Mouse (Mus musculus) lung, embryonic 15.5 days (tissue): ENCODE results near the gene Slc7a5. TPM values are rescaled to one million over a fixed set of nuclear protein-coding genes. Genes with fewer than 3 reads are reported as not detected.

Experiments used
- ATAC-seq: fragments of 200-750 bp; cut with Nextera tagmentation; 2 replicates; pipeline ENCODE4 v1.8.0; 2017; ENCODE audit warnings: moderate number of reproducible peaks, borderline replicate concordance; ENCODE audit not compliant: low FRiP score, low TSS enrichment; ENCODE audit errors: extremely low read depth
- H3K27ac ChIP-seq: fragments of 300-500 bp; sonication (generic); 2 replicates; pipeline ENCODE4 v1.5.1; 2015; ENCODE audit warnings: moderate library complexity, mild to moderate bottlenecking, inconsistent platforms
- H3K27me3 ChIP-seq: fragments of 300-500 bp; sonication (generic); 2 replicates; pipeline ENCODE4 v1.6.1; 2015; ENCODE audit warnings: inconsistent platforms
- H3K36me3 ChIP-seq: fragments of 300-500 bp; sonication (generic); 2 replicates; pipeline ENCODE4 v1.6.1; 2015; ENCODE audit warnings: inconsistent platforms
- H3K4me1 ChIP-seq: fragments of 300-500 bp; sonication (generic); 2 replicates; pipeline ENCODE4 v1.6.1; 2015; ENCODE audit warnings: inconsistent platforms
- H3K4me2 ChIP-seq: fragments of 300-500 bp; sonication (generic); 2 replicates; pipeline ENCODE4 v1.6.1; 2015; ENCODE audit warnings: inconsistent platforms, mild to moderate bottlenecking, moderate library complexity
- H3K4me3 ChIP-seq: fragments of 300-500 bp; sonication (generic); 2 replicates; pipeline ENCODE4 v1.5.1; 2015; ENCODE audit warnings: mild to moderate bottlenecking, inconsistent platforms
- H3K9ac ChIP-seq: fragments of 300-500 bp; sonication (generic); 2 replicates; pipeline ENCODE4 v1.6.1; 2015; ENCODE audit warnings: inconsistent platforms
- H3K9me3 ChIP-seq: fragments of 300-500 bp; sonication (generic); 2 replicates; pipeline ENCODE4 v1.6.1; 2016; ENCODE audit warnings: inconsistent platforms
- WGBS: fragments of 180-500 bp; shearing (Covaris S2); methylation state at CpG from one replicate; pipeline ENCODE4 v1.1.7; 2015; 5-methylcytosine and 5-hydroxymethylcytosine counted together
- polyA plus RNA-seq: library from polyadenylated mRNA; unstranded; fragments of >200 nt; fragmentation: Nextera tagmentation; extraction: Ambion mirVana; gene quantifications from 2 replicates; pipeline ENCODE4 v1.2.1, GENCODE M21; 2015

Slc7a5 gene
- polyA plus RNA-seq, 1 experiment from 2014 or later: 14.8 TPM

GRCm38 (mm10) chr8:121853586-121853985, 53.9 kb downstream of the Slc7a5 start:
- ATAC-seq: no peak
- Histone ChIP-seq H3K27ac (no peak overlapping the region), H3K27me3 (peaks cover 3% of the 10 kb centered on the region; the same call in 1 of the 2 replicates), H3K4me1 (peaks cover 21% of the 10 kb centered on the region), H3K36me3 (no peaks in the 10 kb centered on the region), H3K9ac (no peak overlapping the region), H3K4me3 (no peak overlapping the region), H3K4me2 (no peak overlapping the region), H3K9me3 (no peaks in the 10 kb centered on the region)
- 77% methylated on average over 2 of the region's 2 CpGs for WGBS

- Histone ChIP-seq H3K4me3 (no peak overlapping the region), H3K27me3 (peaks cover 9% of the 10 kb centered on the region; the same call in 1 of the 2 replicates), H3K4me2 (no peak overlapping the region), H3K9ac (no peak overlapping the region), H3K9me3 (no peaks in the 10 kb centered on the region), H3K36me3 (no peaks in the 10 kb centered on the region), H3K27ac (no peak overlapping the region), H3K4me1 (peaks cover 21% of the 10 kb centered on the region)
- no peak for ATAC-seq
- 12% methylated on average over 7 of the region's 7 CpGs for WGBS
Observed at GRCm38 (mm10) chr8:121852464-121852863, 55.0 kb downstream of the Slc7a5 start.

- Histone ChIP-seq H3K27ac (no peak overlapping the region), H3K9ac (0 out of 2 replicates have a peak overlapping the region, but pooled peaks have one; percentile 8), H3K36me3 (no peaks in the 10 kb centered on the region), H3K27me3 (peaks cover 9% of the 10 kb centered on the region; the same call in 1 of the 2 replicates), H3K4me2 (no peak overlapping the region; the same call in 1 of the 2 replicates), H3K9me3 (no peaks in the 10 kb centered on the region), H3K4me1 (peaks cover 21% of the 10 kb centered on the region), H3K4me3 (no peak overlapping the region)
- 32% methylated on average over 7 of the region's 7 CpGs for WGBS
- no peak for ATAC-seq
Observed at GRCm38 (mm10) chr8:121851716-121852115, 55.8 kb downstream of the Slc7a5 start.

GRCm38 (mm10) chr8:121850821-121851470, 56.5 kb downstream of the Slc7a5 start:
- Histone ChIP-seq H3K4me3 (peak overlapping the region; percentile 23), H3K27ac (no peak overlapping the region), H3K9me3 (no peaks in the 10 kb centered on the region), H3K9ac (peak overlapping the region; percentile 36), H3K4me1 (peaks cover 21% of the 10 kb centered on the region), H3K4me2 (peak overlapping the region; percentile 56), H3K36me3 (no peaks in the 10 kb centered on the region), H3K27me3 (peaks cover 9% of the 10 kb centered on the region; the same call in 1 of the 2 replicates)
- peak; percentile 86 for ATAC-seq
- 2% methylated on average over 24 of the region's 24 CpGs for WGBS

GRCm38 (mm10) chr8:121850436-121850820, 57.1 kb downstream of the Slc7a5 start:
- Histone ChIP-seq H3K4me1 (peaks cover 21% of the 10 kb centered on the region), H3K4me2 (peak overlapping the region; percentile 56), H3K27ac (no peak overlapping the region), H3K4me3 (peak overlapping the region; percentile 23; the same call in 1 of the 2 replicates), H3K27me3 (peaks cover 9% of the 10 kb centered on the region; the same call in 1 of the 2 replicates), H3K36me3 (no peaks in the 10 kb centered on the region), H3K9ac (peak overlapping the region; percentile 36; the same call in 1 of the 2 replicates), H3K9me3 (no peaks in the 10 kb centered on the region)
- WGBS: 41% methylated on average over 12 of the region's 12 CpGs
- ATAC-seq: no peak

- H3K9ac ChIP-seq: no peak overlapping the region
- H3K4me1 ChIP-seq: peaks cover 24% of the 10 kb centered on the region
- no peaks in the 10 kb centered on the region for H3K36me3 ChIP-seq
- H3K27me3 ChIP-seq: peaks cover 9% of the 10 kb centered on the region; the same call in 1 of the 2 replicates
- H3K27ac ChIP-seq: no peak overlapping the region
- H3K9me3 ChIP-seq: no peaks in the 10 kb centered on the region
- no peak for ATAC-seq
- 11% methylated on average over 6 of the region's 6 CpGs for WGBS
- peak overlapping the region; percentile 56; the same call in 1 of the 2 replicates for H3K4me2 ChIP-seq
- no peak overlapping the region for H3K4me3 ChIP-seq
Observed at GRCm38 (mm10) chr8:121850018-121850417, 57.5 kb downstream of the Slc7a5 start.

GRCm38 (mm10) chr8:121849303-121849702, 58.2 kb downstream of the Slc7a5 start:
- Histone ChIP-seq H3K4me2 (no peak overlapping the region), H3K4me3 (no peak overlapping the region), H3K9me3 (no peaks in the 10 kb centered on the region), H3K36me3 (no peaks in the 10 kb centered on the region), H3K27ac (no peak overlapping the region), H3K4me1 (peaks cover 24% of the 10 kb centered on the region), H3K9ac (no peak overlapping the region), H3K27me3 (peaks cover 9% of the 10 kb centered on the region; the same call in 1 of the 2 replicates)
- ATAC-seq: no peak
- 76% methylated on average over 9 of the region's 9 CpGs for WGBS

- no peak overlapping the region for H3K4me3 ChIP-seq
- no peak for ATAC-seq
Observed at GRCm38 (mm10) chr8:121848495-121848894, 59.0 kb downstream of the Slc7a5 start.

GRCm38 (mm10) chr8:121847987-121848386, 59.5 kb downstream of the Slc7a5 start:
- H3K4me2 ChIP-seq: no peak overlapping the region
- peaks cover 24% of the 10 kb centered on the region for H3K4me1 ChIP-seq
- H3K36me3 ChIP-seq: no peaks in the 10 kb centered on the region
- H3K9me3 ChIP-seq: no peaks in the 10 kb centered on the region
- H3K27me3 ChIP-seq: peaks cover 9% of the 10 kb centered on the region; the same call in 1 of the 2 replicates
- 74% methylated on average over 6 of the region's 6 CpGs for WGBS
- H3K4me3 ChIP-seq: no peak overlapping the region
- H3K27ac ChIP-seq: no peak overlapping the region
- H3K9ac ChIP-seq: no peak overlapping the region
- ATAC-seq: no peak

More at GRCm38 (mm10) chr8:121848495-121848894, 59.0 kb downstream of the Slc7a5 start:
- H3K9ac ChIP-seq: no peak overlapping the region
- WGBS: 51% methylated on average over 10 of the region's 10 CpGs
- no peak overlapping the region for H3K4me2 ChIP-seq
- H3K36me3 ChIP-seq: no peaks in the 10 kb centered on the region
- peaks cover 9% of the 10 kb centered on the region; the same call in 1 of the 2 replicates for H3K27me3 ChIP-seq
- no peak overlapping the region for H3K27ac ChIP-seq
- no peaks in the 10 kb centered on the region for H3K9me3 ChIP-seq
- peaks cover 24% of the 10 kb centered on the region for H3K4me1 ChIP-seq

- 65% methylated on average over 10 of the region's 10 CpGs for WGBS
- no peaks in the 10 kb centered on the region for H3K9me3 ChIP-seq
- ATAC-seq: no peak
Observed at GRCm38 (mm10) chr8:121847261-121847822, 60.2 kb downstream of the Slc7a5 start.

GRCm38 (mm10) chr8:121846815-121847214, 60.7 kb downstream of the Slc7a5 start:
- H3K9me3 ChIP-seq: no peaks in the 10 kb centered on the region
- peaks cover 16% of the 10 kb centered on the region for H3K4me1 ChIP-seq
- H3K9ac ChIP-seq: no peak overlapping the region
- H3K27ac ChIP-seq: no peak overlapping the region
- ATAC-seq: no peak
- no peak overlapping the region for H3K4me3 ChIP-seq
- 0 out of 2 replicates have a peak, but pooled peaks cover 9% of the 10 kb centered on the region for H3K27me3 ChIP-seq
- no peak overlapping the region for H3K4me2 ChIP-seq
- H3K36me3 ChIP-seq: no peaks in the 10 kb centered on the region

More at GRCm38 (mm10) chr8:121847261-121847822, 60.2 kb downstream of the Slc7a5 start:
- H3K27ac ChIP-seq: no peak overlapping the region
- H3K4me3 ChIP-seq: no peak overlapping the region
- peaks cover 9% of the 10 kb centered on the region; the same call in 1 of the 2 replicates for H3K27me3 ChIP-seq
- peaks cover 21% of the 10 kb centered on the region for H3K4me1 ChIP-seq
- H3K4me2 ChIP-seq: no peak overlapping the region
- no peaks in the 10 kb centered on the region for H3K36me3 ChIP-seq
- H3K9ac ChIP-seq: no peak overlapping the region

GRCm38 (mm10) chr8:121844765-121845164, 62.7 kb downstream of the Slc7a5 start:
- 0 out of 2 replicates have a peak, but pooled peaks cover 9% of the 10 kb centered on the region for H3K27me3 ChIP-seq
- H3K27ac ChIP-seq: no peak overlapping the region
- H3K4me2 ChIP-seq: no peak overlapping the region
- ATAC-seq: no peak
- no peaks in the 10 kb centered on the region for H3K36me3 ChIP-seq
- H3K4me1 ChIP-seq: 0 out of 2 replicates have a peak, but pooled peaks cover 3% of the 10 kb centered on the region
- H3K9me3 ChIP-seq: no peaks in the 10 kb centered on the region
- no peak overlapping the region for H3K4me3 ChIP-seq
- H3K9ac ChIP-seq: no peak overlapping the region
- 34% methylated on average over 6 of the region's 7 CpGs for WGBS
